Mouse (Mus musculus): ENCODE results near the gene Mafg.

Mafg gene

DNA sequence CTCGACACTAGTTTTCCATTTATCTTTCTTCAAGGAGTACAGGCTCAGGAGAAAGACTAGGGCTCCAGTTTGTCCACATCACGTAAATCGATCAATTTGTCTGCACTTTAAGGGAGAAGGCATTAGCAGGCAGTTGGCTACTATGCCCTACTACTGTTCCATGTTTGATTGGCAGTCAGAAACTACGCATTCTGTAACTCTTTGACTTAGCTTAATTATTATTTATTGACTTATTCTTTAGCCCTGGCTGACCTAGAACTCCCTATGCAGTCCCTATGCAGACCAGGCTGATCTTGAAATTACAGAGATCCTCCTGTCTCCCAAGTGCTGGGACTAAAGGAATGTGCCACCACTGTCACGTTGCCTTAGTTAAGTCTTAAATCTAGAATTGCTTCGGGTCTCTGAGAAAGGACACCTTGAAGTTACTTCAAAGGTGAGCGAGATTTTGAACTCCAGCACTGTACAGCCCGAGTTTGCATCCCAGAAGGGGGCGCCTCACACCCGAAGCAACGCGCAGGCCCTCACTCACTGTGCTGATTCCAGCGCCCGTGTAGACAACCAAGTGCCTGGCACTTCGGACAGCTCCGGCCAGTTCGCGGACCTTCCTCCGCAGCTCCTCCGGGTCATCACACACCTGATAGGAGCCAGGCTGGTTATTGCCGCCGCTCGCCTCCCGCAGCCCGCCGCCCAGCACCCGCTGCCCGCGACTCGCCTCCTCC is 9.3 kb downstream of the Mafg start:
- peak; percentile 77 for DNase-seq (ENCODE audit: low spot score)

DNA sequence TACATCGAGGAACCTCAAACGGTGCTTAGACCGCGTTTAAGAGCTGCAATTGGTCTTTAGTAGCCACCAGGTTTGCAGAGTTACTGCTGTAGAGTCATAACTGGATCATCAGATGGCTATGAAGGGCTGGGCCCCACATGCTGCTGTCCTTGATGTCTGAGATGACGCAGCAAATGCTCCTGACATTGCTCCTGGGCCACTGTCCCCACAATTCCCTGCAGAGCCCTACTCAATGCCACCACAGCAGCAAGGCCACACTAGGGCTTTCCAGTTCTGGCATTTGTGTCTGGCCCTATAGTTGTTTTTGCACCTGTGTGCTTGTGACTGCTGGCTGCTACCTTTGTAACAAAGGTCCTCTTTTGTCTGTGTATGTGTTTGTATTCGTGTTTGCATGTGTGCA is 10.6 kb downstream of the Mafg start:
- DNase-seq (ENCODE audit: low spot score): no peak

DNA sequence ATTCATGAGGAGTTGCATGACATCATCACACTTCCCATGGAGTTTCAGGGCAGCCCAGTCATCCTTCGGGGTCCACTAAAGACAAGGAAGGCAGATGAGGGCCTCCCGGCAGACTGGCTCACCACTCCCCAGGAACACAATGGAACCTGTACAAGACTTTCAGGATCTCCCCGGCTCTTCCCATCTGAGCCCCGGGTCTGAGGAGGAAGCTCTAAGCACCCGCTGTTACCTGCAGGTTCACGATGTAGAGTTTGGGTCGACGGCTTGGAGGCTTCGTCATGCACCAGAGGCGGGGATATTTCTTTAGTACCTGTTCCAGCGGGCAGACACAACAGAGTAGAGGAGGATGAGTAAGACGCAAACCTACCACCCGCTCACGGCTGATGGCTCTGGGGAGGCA is 13.2 kb downstream of the Mafg start:
- no peak for DNase-seq (ENCODE audit: low spot score)

DNA sequence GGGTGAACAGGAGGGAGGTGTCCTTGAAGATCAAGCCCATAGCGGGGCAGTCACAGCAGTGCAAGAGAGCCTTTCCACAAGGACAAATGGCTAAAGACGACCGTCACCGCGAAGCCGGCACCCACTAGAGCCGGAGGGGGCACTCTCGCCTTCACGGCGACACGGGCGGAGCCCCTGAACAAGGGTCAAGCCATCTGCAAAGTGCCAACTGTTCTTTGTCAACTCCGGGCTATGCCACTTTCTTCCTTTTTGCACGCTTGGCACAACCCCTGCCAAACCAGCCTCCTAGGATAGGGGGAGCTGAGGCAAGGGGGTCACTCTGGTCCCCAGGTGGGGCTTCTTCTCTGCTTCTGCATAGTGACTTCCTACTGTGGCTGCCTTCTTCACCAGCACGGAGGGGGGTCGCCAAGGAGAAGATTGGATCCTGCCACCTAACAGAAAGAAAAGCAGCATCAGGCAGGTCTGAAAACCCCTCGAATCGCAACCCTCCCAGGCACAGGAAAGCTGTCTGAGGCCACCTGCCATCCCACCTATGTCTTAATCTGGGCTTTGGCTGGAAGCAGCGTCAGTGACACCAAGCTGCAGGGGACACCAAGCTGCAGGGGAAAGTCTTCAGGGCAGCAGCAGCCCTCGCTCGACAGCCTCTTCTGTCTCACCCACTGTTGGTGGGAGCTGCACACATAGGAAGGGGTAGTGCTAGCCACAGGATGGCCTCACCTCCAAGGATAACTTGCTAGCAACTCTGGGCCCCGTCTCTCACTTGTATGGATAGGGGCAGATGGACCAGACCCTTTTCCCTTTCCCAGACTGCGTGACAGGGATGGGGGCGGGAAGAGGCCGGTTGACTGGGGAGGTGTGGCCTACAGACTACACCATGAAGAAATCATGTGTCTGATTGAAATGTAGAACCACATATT is 14.5 kb downstream of the Mafg start:
- no peak for DNase-seq (ENCODE audit: low spot score)

DNA sequence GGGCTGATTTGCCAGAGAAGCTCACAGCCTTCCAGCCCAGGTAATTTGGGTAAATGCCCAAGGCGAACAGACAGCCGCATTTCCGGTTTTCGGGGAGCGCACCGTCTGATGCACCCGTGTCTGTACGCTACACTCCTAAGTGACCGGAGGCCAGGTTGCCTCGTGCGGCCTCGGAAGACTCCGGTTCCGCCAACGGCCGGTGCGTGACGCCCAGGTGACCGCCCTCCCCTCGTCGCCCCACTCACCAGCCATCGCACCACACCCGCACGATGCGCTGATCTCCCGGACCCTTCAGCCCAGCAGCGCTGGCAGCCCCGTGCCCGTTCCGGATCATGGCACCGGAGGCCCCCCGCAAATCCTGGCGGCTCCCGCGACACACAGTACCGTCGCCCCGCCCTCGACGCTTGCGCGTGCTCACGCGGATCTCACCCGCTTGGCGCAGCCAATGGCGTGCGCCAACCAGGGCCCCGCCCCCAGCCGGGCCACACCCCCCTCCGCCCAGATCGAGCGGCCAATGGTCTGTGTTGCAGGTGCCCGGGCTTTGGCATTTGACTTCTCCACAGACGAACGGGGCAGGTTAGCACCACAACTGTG is 15.8 kb downstream of the Mafg start, which contains the start of gene Pcyt2:
Pcyt2 (minus strand) TSS at position 418 of the 594 bp plus-strand sequence.
- DNase-seq (ENCODE audit: low spot score): peak; percentile 94

DNA sequence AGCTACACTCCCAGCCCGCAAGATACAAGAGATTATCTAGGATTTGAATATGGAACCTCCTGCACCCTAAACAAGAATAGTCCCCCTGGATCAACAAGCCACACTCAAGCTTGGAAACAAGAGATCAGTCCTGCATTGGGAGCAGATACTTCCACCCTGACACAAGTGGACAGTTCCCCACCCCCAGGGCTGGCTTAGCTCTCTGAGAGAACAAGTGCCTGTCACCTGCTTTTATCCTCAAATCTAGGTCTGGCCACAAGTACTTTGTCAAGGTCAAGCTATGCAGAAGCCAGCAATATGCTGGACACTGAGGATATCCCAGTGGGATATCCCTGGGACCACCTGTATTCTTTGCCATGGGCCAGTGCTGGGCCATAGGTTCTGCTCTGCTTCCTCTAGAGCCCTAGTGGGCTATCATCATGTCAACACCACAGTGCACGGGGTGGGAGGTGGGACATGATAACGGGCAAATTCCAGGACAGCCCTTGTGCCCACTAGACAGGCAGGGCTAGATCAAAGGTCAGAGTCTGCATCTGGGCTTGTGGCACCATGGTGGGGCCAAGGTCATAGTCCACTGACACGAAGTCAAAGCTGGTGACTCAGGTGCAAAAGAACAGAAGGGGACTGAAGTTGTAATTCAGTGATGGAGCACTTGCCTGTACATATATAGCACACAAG is 16.6 kb downstream of the Mafg start:
- no peak for DNase-seq (ENCODE audit: low spot score)

DNA sequence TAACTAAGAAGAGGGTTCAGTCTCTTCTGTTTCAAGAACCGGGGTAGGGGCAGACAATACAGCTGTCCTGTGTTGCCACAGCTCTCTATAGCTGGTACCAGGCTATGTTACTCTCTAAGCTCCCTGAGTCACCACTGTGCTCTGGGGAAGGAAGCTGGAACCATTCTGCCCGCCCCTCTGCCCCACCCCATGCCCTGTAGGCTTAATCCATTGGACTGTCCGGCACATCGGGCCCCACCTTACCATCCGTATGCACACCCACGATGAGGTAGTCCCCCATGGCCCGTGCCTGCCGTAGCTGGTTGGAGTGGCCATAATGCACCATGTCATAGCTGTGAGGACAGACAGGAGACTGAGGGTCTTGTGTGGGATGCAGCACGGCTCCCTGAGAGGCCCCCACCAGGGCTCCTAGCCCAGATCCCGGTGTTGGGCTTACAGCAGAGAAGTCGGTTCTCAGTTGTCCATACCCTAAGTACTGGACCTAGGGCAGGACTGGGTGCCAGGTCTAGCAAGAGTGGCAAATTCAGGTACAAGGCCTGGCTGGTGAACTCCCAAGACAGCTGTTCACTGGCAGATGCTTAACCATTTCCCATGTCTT is 17.7 kb downstream of the Mafg start:
- peak; percentile 48 for DNase-seq (ENCODE audit: low spot score)

DNA sequence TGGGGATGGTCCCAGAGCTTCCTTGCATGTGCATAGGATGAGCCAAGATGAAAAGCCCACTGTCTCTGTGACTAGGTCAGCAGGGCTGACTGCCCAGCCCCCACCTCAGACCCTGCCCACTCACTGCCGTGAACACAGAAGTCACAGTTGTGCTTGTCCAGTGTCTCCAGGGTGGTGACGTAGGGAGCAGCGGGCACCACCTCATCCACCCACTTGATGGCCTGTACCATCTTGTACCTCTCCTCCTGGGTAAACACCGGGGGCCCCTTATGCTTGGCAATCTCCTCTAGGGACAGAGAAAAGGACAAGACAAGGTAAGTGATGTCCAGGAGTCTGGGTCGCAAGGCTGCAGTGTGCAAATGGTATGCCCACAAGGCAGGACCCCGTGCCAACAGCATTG is 18.2 kb downstream of the Mafg start:
- no peak for DNase-seq (ENCODE audit: low spot score)

DNA sequence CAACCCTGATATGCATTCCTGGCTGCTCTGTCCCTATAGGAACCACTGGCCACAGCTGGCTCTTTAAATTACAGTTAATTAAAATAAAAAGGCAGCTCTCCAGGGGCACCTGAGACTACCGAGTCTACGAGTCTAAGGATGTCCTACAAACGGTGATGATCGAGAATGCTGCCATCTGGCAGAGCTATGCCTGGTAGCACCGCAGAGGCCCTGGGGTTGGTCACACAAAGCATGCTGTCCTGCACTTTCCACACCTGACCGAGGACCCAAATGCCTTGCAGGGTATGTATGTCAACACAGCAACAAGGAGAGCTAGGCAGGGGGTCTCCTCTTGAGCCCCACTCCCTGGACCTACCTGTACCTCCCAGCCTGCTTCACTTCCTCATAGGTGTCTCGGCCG is 19.4 kb downstream of the Mafg start:
- no peak for DNase-seq (ENCODE audit: low spot score)

DNA sequence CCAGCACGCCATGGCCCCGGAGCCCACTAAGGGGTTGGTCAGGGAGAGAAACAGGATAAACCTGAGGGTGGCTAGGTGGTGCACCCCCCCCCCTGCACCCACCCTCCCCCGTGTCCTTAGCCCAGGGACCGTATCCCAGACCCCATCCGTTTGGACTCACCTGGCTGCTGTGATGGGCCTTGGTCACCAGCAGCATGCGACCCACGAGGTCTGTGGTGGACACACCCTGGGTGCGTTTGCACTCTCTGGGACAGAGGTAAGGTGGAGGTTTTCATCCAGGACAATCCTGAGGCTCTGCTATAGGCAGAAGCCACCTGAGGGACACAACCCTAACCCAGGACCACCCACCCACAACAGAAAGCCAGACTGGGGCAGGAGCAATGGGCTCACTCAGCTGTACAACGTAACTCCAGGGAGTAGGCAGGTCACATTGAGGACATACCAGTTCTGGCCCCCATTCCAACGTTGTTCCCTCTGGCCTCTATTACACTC is 19.9 kb downstream of the Mafg start:
- DNase-seq (ENCODE audit: low spot score): no peak

DNA sequence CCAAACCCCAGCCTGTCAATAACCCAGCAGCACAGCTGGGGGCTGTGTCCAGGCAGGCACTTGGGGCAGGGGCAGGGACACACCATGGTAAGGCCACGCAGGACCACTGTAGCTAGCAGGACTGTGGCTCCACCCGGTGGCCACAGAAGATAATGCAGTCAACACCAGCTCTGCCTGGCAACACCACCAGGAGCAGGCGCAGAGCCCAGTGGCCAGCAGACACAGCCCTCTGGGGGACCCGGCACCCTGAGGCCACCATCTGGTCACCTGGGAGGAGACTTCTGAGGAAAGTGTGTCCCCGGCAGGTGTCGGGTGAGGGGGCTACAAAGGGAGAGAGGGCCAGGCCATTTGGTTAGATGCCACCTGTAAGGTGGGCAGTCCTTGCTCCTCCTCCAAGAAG is 20.6 kb downstream of the Mafg start:
- DNase-seq (ENCODE audit: low spot score): peak; percentile 68

DNA sequence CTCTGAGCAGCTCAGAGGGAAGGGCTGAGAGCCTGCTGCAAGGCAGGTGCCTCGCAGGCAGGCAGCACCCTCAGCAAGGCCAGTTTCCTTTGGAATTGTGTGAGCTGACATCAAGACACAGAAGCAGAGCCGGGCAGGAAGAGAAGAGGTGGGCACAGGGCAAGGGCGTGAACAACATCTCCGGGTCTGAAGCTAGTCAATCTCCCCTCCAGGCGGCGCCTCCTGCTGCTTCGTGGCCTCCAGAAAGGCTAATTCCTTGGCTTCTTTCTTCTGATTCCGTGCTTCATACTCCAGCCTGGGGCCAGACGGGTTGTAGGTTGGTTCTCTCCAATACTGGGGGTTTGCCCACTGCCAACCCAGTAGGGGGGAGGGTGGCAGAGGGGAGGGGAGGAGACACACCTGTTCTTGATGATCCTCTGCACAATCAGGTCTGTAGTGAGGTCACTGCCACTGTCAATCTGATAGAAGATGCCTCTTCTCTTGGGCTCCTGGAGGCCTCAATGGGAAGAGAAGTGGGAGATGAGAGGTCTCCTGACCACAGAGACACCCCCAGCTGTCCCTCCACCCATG is 22.8 kb downstream of the Mafg start:
- no peak for DNase-seq (ENCODE audit: low spot score)

DNA sequence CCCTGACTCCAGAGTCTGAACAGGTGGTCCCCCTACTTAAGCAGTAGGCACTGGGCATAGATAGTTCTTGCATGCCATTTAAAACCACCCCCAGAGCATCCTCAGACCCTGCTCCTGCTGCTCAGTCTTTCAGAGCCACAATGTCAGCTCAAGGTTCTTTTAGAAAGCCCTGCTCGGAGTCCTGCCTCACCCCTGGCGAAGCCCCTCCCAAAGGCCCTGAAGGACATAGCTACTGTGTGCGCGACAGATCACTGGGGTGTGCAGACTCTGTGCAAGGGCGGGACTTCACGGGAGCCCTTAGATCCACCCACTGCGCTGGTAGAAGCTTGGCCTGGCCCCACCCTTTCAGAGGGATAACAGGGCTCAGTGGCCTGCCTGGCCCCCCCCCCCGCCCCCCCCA is 24.1 kb downstream of the Mafg start:
- DNase-seq (ENCODE audit: low spot score): no peak

DNA sequence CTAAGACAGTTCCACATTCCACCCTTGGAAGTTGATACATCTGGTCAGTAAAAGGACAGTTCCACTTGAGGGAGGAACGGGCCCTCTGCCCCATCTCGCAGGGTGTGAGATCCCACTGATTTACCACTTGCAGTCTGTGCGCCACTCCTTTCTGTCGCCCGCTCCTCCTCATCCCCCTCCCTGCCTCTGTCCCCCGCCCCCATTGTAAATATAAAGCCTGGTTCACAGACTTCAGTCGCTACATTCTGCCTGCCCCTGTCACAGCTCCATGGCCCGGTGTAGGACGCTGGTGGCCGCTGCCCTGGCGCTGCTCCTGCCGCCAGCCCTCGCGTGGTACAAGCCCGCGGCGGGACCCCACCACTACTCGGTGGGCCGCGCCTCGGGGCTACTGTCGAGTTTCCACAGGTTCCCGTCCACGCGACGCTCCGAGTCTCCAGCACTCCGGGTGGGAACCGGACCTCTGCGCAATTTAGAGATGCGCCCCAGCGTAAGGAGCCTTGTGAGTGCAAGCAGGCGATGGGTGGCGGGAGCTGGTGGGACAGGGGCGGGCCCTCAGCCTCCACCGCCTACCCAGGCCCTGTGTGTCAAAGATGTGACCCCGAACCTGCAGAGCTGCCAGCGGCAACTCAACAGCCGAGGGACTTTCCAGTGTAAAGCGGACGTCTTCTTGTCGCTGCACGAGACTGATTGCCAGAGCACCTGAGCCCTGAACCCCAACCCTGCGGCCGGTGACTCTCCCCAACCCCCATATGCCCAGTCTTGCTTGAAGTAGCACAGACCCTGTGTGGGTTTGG is 25.0 kb downstream of the Mafg start, which contains the start of gene Npb:
Npb (plus strand) TSS at position 237 of the 794 bp plus-strand sequence.
- DNase-seq (ENCODE audit: low spot score): no peak

DNA sequence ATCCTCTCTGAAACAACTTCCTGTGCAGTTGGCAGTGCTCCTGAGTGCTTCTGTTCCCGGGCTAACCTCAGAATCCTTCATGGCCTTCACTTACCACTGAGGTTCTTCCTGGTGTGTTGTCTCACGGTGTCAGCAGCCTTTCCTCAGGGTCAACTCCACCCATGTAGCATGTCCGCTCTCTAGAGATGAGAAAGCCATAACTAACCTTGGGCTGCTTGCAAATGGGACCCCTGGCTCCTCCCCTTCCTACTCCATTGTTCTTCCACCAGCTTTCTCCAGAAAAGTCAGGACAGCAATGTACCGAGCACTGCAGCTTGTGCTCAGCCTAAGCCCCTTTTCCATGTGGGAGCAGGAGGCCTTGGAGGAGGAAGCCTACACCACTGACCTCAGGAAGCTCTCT is 26.6 kb downstream of the Mafg start:
- no peak for DNase-seq (ENCODE audit: low spot score)

DNA sequence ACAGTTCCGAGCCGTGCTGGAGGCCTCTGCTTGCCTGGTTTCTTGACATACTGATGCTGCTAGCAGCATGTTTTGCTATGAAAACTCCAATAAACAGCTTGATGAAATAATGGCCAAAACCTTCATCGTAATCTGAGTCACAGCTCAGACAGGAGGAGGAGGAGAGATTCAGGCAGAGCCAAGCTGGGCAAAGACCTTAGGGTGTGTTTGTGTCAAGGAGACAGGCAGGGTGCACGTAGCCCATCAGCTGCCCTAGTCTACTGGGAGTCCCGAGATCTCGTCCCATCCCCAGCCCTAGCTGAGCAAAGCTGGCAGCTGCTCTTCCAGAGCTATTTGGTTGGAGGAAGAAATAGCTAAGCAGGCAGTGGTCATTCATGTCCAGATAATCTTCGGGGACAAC is 27.7 kb downstream of the Mafg start:
- DNase-seq (ENCODE audit: low spot score): no peak

DNA sequence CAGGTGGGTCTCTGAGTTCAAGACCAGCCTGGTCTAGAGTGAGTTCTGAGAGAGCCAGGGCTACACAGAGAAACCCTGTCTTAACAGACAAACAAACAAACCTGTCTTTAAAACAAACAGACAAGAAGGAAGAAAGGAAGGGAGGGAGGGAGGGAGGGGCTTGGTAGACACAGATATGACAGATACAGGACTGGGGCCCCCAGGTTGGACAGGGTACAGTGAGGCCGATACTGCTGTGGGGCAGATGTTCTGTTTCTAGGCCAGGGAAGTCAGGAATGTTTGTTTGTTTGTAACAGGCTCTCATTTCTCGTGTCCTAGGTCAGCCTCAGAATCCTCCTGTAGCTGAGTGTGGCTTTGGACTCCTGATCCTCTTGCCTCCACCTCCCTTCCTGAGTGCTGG is 29.9 kb downstream of the Mafg start:
- no peak for DNase-seq (ENCODE audit: low spot score)

DNA sequence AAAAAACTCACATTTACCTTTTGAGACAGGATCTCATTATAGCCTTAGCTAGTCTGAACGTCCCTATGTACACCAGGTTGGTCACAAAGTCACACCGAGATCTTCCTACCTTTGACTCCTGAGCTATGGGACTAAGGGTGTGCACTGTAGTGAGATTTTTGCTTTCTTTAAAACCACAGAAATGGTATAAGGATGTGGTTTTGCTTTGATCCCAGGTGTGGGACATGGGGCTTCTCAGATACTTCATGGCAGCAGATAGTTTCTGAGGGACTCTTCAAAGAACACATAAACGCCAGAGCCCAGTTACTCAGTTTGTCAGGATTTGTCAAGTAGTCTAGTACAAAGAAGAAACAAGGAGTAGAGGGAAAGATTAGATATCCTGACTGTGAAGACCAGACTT is 32.7 kb downstream of the Mafg start:
- no peak for DNase-seq (ENCODE audit: low spot score)

DNA sequence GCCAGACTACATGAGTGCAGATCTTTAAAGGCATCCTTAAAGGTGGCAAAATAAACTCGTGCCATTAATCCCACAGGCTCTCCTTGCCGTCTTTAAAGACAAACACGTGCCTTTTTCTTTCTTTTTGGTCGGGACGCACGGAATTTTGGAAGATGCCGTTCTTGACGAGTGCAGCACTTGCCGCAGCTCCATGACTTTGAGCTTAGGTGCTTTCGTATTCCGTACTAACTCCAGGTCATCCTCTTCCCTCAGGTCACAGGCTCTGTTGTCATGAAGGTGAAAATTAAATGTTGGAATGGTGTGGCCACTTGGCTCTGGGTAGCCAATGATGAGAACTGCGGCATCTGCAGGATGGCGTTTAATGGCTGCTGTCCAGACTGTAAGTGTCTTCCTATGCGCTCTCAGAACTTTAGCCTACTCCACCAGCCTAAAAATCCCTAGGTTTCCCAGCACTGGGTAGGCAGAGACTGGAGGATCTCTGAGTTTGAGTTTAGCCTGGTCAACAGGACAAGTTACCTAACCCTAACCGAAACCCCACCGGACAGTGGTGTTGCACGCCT is 34.3 kb downstream of the Mafg start:
- DNase-seq (ENCODE audit: low spot score): no peak
